Mouse (Mus musculus) lung, embryonic 16.5 days (tissue): ENCODE data around the gene Bap1. TPM values are rescaled to one million over a fixed set of nuclear protein-coding genes. Genes with fewer than 3 reads are reported as not detected.
A peak's percentile ranks its signal among the peaks of the same experiment; 100 is the strongest.

Experiments used
- ATAC-seq: fragments of 200-750 bp; cut with Nextera tagmentation; 2 replicates; pipeline ENCODE4 v1.8.0; 2017; ENCODE audit warnings: low read depth, mild to moderate bottlenecking, moderate library complexity
- H3K27ac ChIP-seq: fragments of 300-500 bp; sonication (generic); 2 replicates; pipeline ENCODE4 v1.5.1; 2014; ENCODE audit warnings: mild to moderate bottlenecking, control low read depth, low read length
- H3K27me3 ChIP-seq: fragments of 300-500 bp; sonication (generic); 2 replicates; pipeline ENCODE4 v1.6.1; 2014; ENCODE audit warnings: low read depth, low read length, mixed read lengths; ENCODE audit not compliant: control insufficient read depth, insufficient read depth
- H3K36me3 ChIP-seq: fragments of 300-500 bp; sonication (generic); 2 replicates; pipeline ENCODE4 v1.6.1; 2014; ENCODE audit warnings: low read length; ENCODE audit not compliant: control insufficient read depth, insufficient read depth
- H3K4me1 ChIP-seq: fragments of 300-500 bp; sonication (generic); replicated peaks from 2 replicates; pipeline ENCODE4 v1.6.1; 2014; ENCODE audit warnings: low read length, mixed read lengths; ENCODE audit not compliant: control insufficient read depth, insufficient read depth
- H3K4me2 ChIP-seq: fragments of 300-500 bp; sonication (generic); 2 replicates; pipeline ENCODE4 v1.6.1; 2014; ENCODE audit warnings: low read depth, low read length, control low read depth
- H3K4me3 ChIP-seq: fragments of 300-500 bp; sonication (generic); 2 replicates; pipeline ENCODE4 v1.5.1; 2014; ENCODE audit warnings: mild to moderate bottlenecking, low read length, control low read depth
- H3K9ac ChIP-seq: fragments of 300-500 bp; sonication (generic); 2 replicates; pipeline ENCODE4 v1.6.1; 2014; ENCODE audit warnings: low read length, control low read depth
- H3K9me3 ChIP-seq: fragments of 300-500 bp; sonication (generic); 2 replicates; pipeline ENCODE4 v1.6.1; 2016; ENCODE audit warnings: low read length; ENCODE audit not compliant: control insufficient read depth
- WGBS: fragments of 180-500 bp; shearing (Covaris S2); extraction: QIAGEN DNeasy Blood & Tissue Kit; methylation state at CpG from one replicate; pipeline ENCODE4 v1.1.7; 2014; 5-methylcytosine and 5-hydroxymethylcytosine counted together
- polyA plus RNA-seq: library from polyadenylated mRNA; unstranded; fragments of >200 nt; fragmentation: Nextera tagmentation; extraction: Ambion mirVana; gene quantifications from 2 replicates; pipeline ENCODE4 v1.2.1, GENCODE M21; 2015

The Bap1 gene
- polyA plus RNA-seq, result 79.8 and 82.2 TPM in 2 replicates

- H3K36me3 ChIP-seq, result peaks cover 25% of the 10 kb centered on the region
- peaks cover 15% of the 10 kb centered on the region for H3K4me1 ChIP-seq
- H3K27ac ChIP-seq, result peak within 1 kb of the TSS; percentile 97
- no peaks in the 10 kb centered on the region for H3K9me3 ChIP-seq
- peak within 1 kb of the TSS; percentile 99 for H3K4me3 ChIP-seq
- WGBS, result under 1% methylated on average over 73 of the region's 75 CpGs
- H3K27me3 ChIP-seq, result no peaks in the 10 kb centered on the region
- H3K9ac ChIP-seq, result peak within 1 kb of the TSS; percentile 99
- H3K4me2 ChIP-seq, result peak within 1 kb of the TSS; percentile 88
- peak; percentile 96 for ATAC-seq
Measured at GRCm38 (mm10) chr14:31251084-31251604, at the start of gene Bap1, which contains the start of gene Phf7. TSS of gene Bap1 (plus strand) at chr14:31251450. TSS of gene Phf7 (minus strand) at chr14:31251317.

GRCm38 (mm10) chr14:31204844-31205243 lies 46.4 kb upstream of the Bap1 start:
- 51% methylated on average over 4 of the region's 4 CpGs for WGBS
- H3K27ac ChIP-seq, result peak overlapping the region; percentile 92; the same call in 1 of the 2 replicates
- peak overlapping the region; percentile 86 for H3K4me3 ChIP-seq
- H3K4me1 ChIP-seq, result peaks cover 18% of the 10 kb centered on the region
- no peak for ATAC-seq
- peaks cover 29% of the 10 kb centered on the region for H3K36me3 ChIP-seq
- peak overlapping the region; percentile 85 for H3K4me2 ChIP-seq
- H3K9me3 ChIP-seq, result no peaks in the 10 kb centered on the region
- H3K27me3 ChIP-seq, result no peaks in the 10 kb centered on the region
- H3K9ac ChIP-seq, result peak overlapping the region; percentile 98

GRCm38 (mm10) chr14:31205244-31205561 lies 46.0 kb upstream of the Bap1 start:
- WGBS, result 4% methylated on average over 8 of the region's 8 CpGs
- H3K36me3 ChIP-seq, result peaks cover 26% of the 10 kb centered on the region
- no peaks in the 10 kb centered on the region for H3K9me3 ChIP-seq
- H3K4me2 ChIP-seq, result peak overlapping the region; percentile 85
- peak overlapping the region; percentile 92 for H3K27ac ChIP-seq
- peak; percentile 3; the same call in 1 of the 2 replicates for ATAC-seq
- H3K4me3 ChIP-seq, result peak overlapping the region; percentile 86
- no peaks in the 10 kb centered on the region for H3K27me3 ChIP-seq
- H3K9ac ChIP-seq, result peak overlapping the region; percentile 98
- peaks cover 14% of the 10 kb centered on the region for H3K4me1 ChIP-seq

- H3K4me1 ChIP-seq, result peaks cover 12% of the 10 kb centered on the region
Measured at GRCm38 (mm10) chr14:31205562-31206467, 45.4 kb upstream of the Bap1 start.

GRCm38 (mm10) chr14:31206472-31206981 lies 44.7 kb upstream of the Bap1 start:
- H3K4me1 ChIP-seq, result peaks cover 12% of the 10 kb centered on the region
- H3K4me2 ChIP-seq, result peak overlapping the region; percentile 85
- H3K27me3 ChIP-seq, result no peaks in the 10 kb centered on the region
- peak overlapping the region; percentile 98 for H3K9ac ChIP-seq
- WGBS, result under 1% methylated on average over 45 of the region's 48 CpGs
- H3K4me3 ChIP-seq, result peak overlapping the region; percentile 86
- peaks cover 21% of the 10 kb centered on the region for H3K36me3 ChIP-seq
- no peaks in the 10 kb centered on the region for H3K9me3 ChIP-seq
- ATAC-seq, result peak; percentile 78
- peak overlapping the region; percentile 92 for H3K27ac ChIP-seq

More at GRCm38 (mm10) chr14:31205562-31206467, 45.4 kb upstream of the Bap1 start:
- H3K36me3 ChIP-seq, result peaks cover 25% of the 10 kb centered on the region
- peak overlapping the region; percentile 86 for H3K4me3 ChIP-seq
- H3K9me3 ChIP-seq, result no peaks in the 10 kb centered on the region
- under 1% methylated on average over 39 of the region's 39 CpGs for WGBS
- peak; percentile 63 for ATAC-seq
- no peaks in the 10 kb centered on the region for H3K27me3 ChIP-seq
- H3K4me2 ChIP-seq, result peak overlapping the region; percentile 85
- peak overlapping the region; percentile 92 for H3K27ac ChIP-seq
- peak overlapping the region; percentile 98 for H3K9ac ChIP-seq

- peak; percentile 9 for ATAC-seq
Measured at GRCm38 (mm10) chr14:31207070-31207830, 44.0 kb upstream of the Bap1 start.

GRCm38 (mm10) chr14:31208084-31208483 lies 43.2 kb upstream of the Bap1 start, which contains the start of gene Tnnc1:
TSS of gene Tnnc1 (plus strand) at chr14:31208312.
- peak within 1 kb of the TSS; percentile 86 for H3K4me3 ChIP-seq
- H3K9ac ChIP-seq, result peak within 1 kb of the TSS; percentile 98; the same call in 1 of the 2 replicates
- peak within 1 kb of the TSS; percentile 85 for H3K4me2 ChIP-seq
- peaks cover 20% of the 10 kb centered on the region for H3K4me1 ChIP-seq
- ATAC-seq, result no peak
- H3K27me3 ChIP-seq, result no peaks in the 10 kb centered on the region
- H3K9me3 ChIP-seq, result no peaks in the 10 kb centered on the region
- WGBS, result 63% methylated on average over 2 of the region's 2 CpGs
- H3K36me3 ChIP-seq, result peaks cover 10% of the 10 kb centered on the region
- H3K27ac ChIP-seq, result no peak within 1 kb of the TSS; the same call in 1 of the 2 replicates

More at GRCm38 (mm10) chr14:31207070-31207830, 44.0 kb upstream of the Bap1 start:
- WGBS, result 74% methylated on average over 13 of the region's 13 CpGs
- no peaks in the 10 kb centered on the region for H3K9me3 ChIP-seq
- H3K27me3 ChIP-seq, result no peaks in the 10 kb centered on the region
- H3K36me3 ChIP-seq, result peaks cover 16% of the 10 kb centered on the region
- H3K4me2 ChIP-seq, result peak overlapping the region; percentile 85
- peak overlapping the region; percentile 98 for H3K9ac ChIP-seq
- peak overlapping the region; percentile 58 for H3K27ac ChIP-seq
- peak overlapping the region; percentile 86 for H3K4me3 ChIP-seq
- H3K4me1 ChIP-seq, result peaks cover 14% of the 10 kb centered on the region

- H3K27me3 ChIP-seq, result no peaks in the 10 kb centered on the region
- no peak for ATAC-seq
- peaks cover 24% of the 10 kb centered on the region for H3K4me1 ChIP-seq
- H3K9ac ChIP-seq, result no peak overlapping the region
- no peaks in the 10 kb centered on the region for H3K9me3 ChIP-seq
- WGBS, result 74% methylated on average over 4 of the region's 4 CpGs
- no peak overlapping the region for H3K4me2 ChIP-seq
- no peak overlapping the region for H3K4me3 ChIP-seq
- no peak overlapping the region for H3K27ac ChIP-seq
- H3K36me3 ChIP-seq, result peaks cover under 1% of the 10 kb centered on the region
Measured at GRCm38 (mm10) chr14:31209133-31209557, 42.1 kb upstream of the Bap1 start.
